Mouse (Mus musculus) cerebellum, adult 2 months (tissue): Measurements from ENCODE around the gene Runx1.

Source experiments
- CTCF ChIP-seq: fragments of 200-500 bp; IDR thresholded peaks from 2 replicates; pipeline ENCODE4 v1.5.1; 2011; ENCODE audit warnings: low read depth, mild to moderate bottlenecking, control low read depth, low read length, moderate library complexity, borderline replicate concordance; ENCODE audit not compliant: insufficient read depth
- POLR2A ChIP-seq: fragments of 200-500 bp; IDR thresholded peaks from 2 replicates; pipeline ENCODE4 v1.6.1; 2011; ENCODE audit warnings: low read length, control low read depth, borderline replicate concordance; ENCODE audit not compliant: insufficient read depth

DNA sequence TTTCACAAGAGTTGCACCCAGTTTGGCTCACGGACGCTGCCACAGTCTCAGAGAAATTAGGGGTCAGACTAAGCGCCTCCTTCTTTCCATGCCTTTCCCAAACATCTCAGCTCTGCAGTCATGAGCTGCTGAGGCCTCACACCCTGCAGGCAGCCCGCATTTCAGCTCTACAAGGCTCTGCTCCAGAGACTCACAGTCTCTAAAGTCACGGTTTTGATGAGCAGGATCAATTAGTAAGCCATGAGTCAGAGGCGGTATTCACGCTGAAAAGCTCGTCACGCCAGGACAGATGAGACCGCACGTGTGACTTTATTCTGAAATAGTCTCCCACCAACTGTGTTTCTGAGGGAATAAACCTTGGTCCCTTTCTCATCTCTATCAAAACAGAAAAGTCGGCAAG lies 86.0 kb downstream of the Runx1 start:
- no peak for TF ChIP-seq CTCF
- no peak for TF ChIP-seq POLR2A
